In the genomic region with DNA sequence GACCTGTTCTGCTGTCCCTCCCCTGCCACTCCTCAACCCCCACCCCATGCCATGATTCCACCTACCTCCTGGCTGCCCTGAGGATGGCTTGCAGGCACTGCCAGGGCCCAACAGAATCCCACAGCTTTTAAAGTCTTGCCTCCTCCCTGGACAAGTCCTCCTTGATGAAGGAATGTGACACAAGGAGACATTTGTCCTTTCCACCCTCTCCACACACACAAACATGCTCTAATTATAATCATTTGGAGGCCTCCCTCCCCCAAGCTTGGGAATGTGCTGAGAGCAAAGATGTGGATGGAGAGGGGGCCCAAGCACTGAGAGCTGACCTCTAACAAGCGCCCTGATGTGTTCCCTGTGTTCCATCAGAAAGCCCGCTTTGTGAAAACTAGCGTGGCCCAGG, we compare ENCODE assay signal across 10 mouse cellular contexts. TPM values are rescaled to one million over a fixed set of nuclear protein-coding genes. Genes with fewer than 3 reads are reported as not detected.
DNase-seq lines count a peak whose midpoint lies in the region; ATAC-seq and TF ChIP-seq lines count a peak whose summit lies in the region.
"Had no signal": no experiment of that assay in that cellular context is flagged by ENCODE, and none has a peak within 500 bp of the region (broad histone marks: within the 10 kb centered on the region; RNA-seq: fewer than 3 reads in every experiment).

A gene (minus strand): TSS at position 101 of the 400 bp plus-strand sequence.

- peaks cover 22% of the 10 kb centered on the region for H3K36me3 ChIP-seq in forebrain, embryonic 12.5 days (replicated peaks)
- peaks cover 23% of the 10 kb centered on the region for H3K36me3 ChIP-seq in intestine, postnatal 0 days (ENCODE audit: control insufficient read depth, insufficient read depth)
- H3K36me3 ChIP-seq in midbrain, embryonic 16.5 days (ENCODE audit: control insufficient read depth, insufficient read depth, low read length), result peaks cover 12% of the 10 kb centered on the region; the same call in 1 of the 2 replicates

- H3K4me3 ChIP-seq in layer of hippocampus, adult 2 months, result peak within 1 kb of the TSS; percentile 72
- peak within 1 kb of the TSS; percentile 42 for H3K4me3 ChIP-seq in forebrain, embryonic 12.5 days (replicated peaks)
- H3K4me3 ChIP-seq in intestine, postnatal 0 days (ENCODE audit: low read depth, low read length), result peak within 1 kb of the TSS; percentile 44
- peak within 1 kb of the TSS; percentile 44 for H3K4me3 ChIP-seq in midbrain, embryonic 16.5 days (ENCODE audit: low read depth, low read length)

- no peak for TF ChIP-seq CTCF in layer of hippocampus, adult 2 months (conservative IDR thresholded peaks at IDR 0.05)
- no peak for TF ChIP-seq CTCF in intestine, postnatal 0 days (IDR thresholded peaks at IDR 0.05; ENCODE audit: low read depth)

- peak within 1 kb of the TSS; percentile 97 for H3K27ac ChIP-seq in layer of hippocampus, adult 2 months
- no peak within 1 kb of the TSS for H3K27ac ChIP-seq in forebrain, embryonic 12.5 days
- H3K27ac ChIP-seq in intestine, postnatal 0 days (ENCODE audit: low read depth, low read length), result no peak within 1 kb of the TSS
- H3K27ac ChIP-seq in midbrain, embryonic 16.5 days (ENCODE audit: low read length), result no peak within 1 kb of the TSS

- H3K9ac ChIP-seq in forebrain, embryonic 12.5 days, result no peak within 1 kb of the TSS
- H3K9ac ChIP-seq in intestine, postnatal 0 days (ENCODE audit: low read depth, low read length), result no peak within 1 kb of the TSS
- H3K9ac ChIP-seq in midbrain, embryonic 16.5 days (ENCODE audit: low read depth, low read length), result peak within 1 kb of the TSS; percentile 52; the same call in 1 of the 2 replicates

- peaks cover 66% of the 10 kb centered on the region for H3K27me3 ChIP-seq in forebrain, embryonic 12.5 days
- H3K27me3 ChIP-seq in intestine, postnatal 0 days (replicated peaks; ENCODE audit: control insufficient read depth, insufficient read depth, low read length), result peaks cover 56% of the 10 kb centered on the region
- peaks cover 50% of the 10 kb centered on the region for H3K27me3 ChIP-seq in midbrain, embryonic 16.5 days (ENCODE audit: control insufficient read depth, insufficient read depth, low read depth, low read length)

- H3K4me1 ChIP-seq in forebrain, embryonic 12.5 days, result peaks cover 42% of the 10 kb centered on the region
- H3K4me1 ChIP-seq in intestine, postnatal 0 days (replicated peaks; ENCODE audit: control insufficient read depth, insufficient read depth, low read length), result 0 out of 2 replicates have a peak, but pooled peaks cover 19% of the 10 kb centered on the region
- H3K4me1 ChIP-seq in midbrain, embryonic 16.5 days (ENCODE audit: control insufficient read depth, insufficient read depth, low read length), result peaks cover 32% of the 10 kb centered on the region

- 32% methylated on average over 3 of the region's 3 CpGs for WGBS in forebrain, embryonic 12.5 days
- 61% methylated on average over 3 of the region's 3 CpGs for WGBS in intestine, postnatal 0 days
- 59% methylated on average over 3 of the region's 3 CpGs for WGBS in midbrain, embryonic 16.5 days

- peak within 1 kb of the TSS; percentile 63 for H3K4me2 ChIP-seq in forebrain, embryonic 12.5 days
- peak within 1 kb of the TSS; percentile 82 for H3K4me2 ChIP-seq in intestine, postnatal 0 days (replicated peaks; ENCODE audit: low read depth)
- H3K4me2 ChIP-seq in midbrain, embryonic 16.5 days (ENCODE audit: low read length), result peak within 1 kb of the TSS; percentile 58

- DNase-seq in layer of hippocampus, adult 2 months (ENCODE audit: low spot score in 2 of 2), result no peak
- DNase-seq in layer of hippocampus, adult 9-11 months, result no peak
- no peak for DNase-seq in retina, postnatal 1 day
- DNase-seq in ovary, postnatal 36 days (ENCODE audit: low spot score), result no peak
- no peak for DNase-seq in cerebellum, postnatal 4 days (ENCODE audit: low spot score in 2 of 2)
- DNase-seq: lung, postnatal 36 days had no signal

- no peak for ATAC-seq in forebrain, embryonic 12.5 days (ENCODE audit: low FRiP score)
- no peak for ATAC-seq in intestine, postnatal 0 days
- ATAC-seq in midbrain, embryonic 16.5 days, result no peak
- ATAC-seq: Patski had no signal

- no peaks in the 10 kb centered on the region for H3K9me3 ChIP-seq in forebrain, embryonic 12.5 days
- no peaks in the 10 kb centered on the region for H3K9me3 ChIP-seq in intestine, postnatal 0 days (ENCODE audit: control insufficient read depth)
- no peaks in the 10 kb centered on the region for H3K9me3 ChIP-seq in midbrain, embryonic 16.5 days (replicated peaks; ENCODE audit: control insufficient read depth, low read length, poor library complexity, severe bottlenecking)

RNA-seq across cellular contexts. Expression of the gene that starts here (rescaled TPM):
- 1,000 to 10,000 TPM; 1,636 to 1,683 TPM for total RNA-seq in layer of hippocampus, adult 2 months (2021)
- polyA plus RNA-seq in forebrain, embryonic 12.5 days (2016; fragmentation: Nextera tagmentation; extraction: Ambion mirVana), result 0.22 TPM in 1 of 2 replicates, not detected in the other
- 0.07 TPM in 1 of 2 replicates, not detected in the other for polyA plus RNA-seq in intestine, postnatal 0 days (2015; fragmentation: Nextera tagmentation; extraction: Ambion mirVana)
- polyA plus RNA-seq in midbrain, embryonic 16.5 days (2015; fragmentation: Nextera tagmentation; extraction: Ambion mirVana), result 0.35 and 0.42 TPM in 2 replicates
- polyA plus RNA-seq: Patski had no signal
